Mouse (Mus musculus) stomach, postnatal 0 days (tissue): Measurements from ENCODE around the gene Dmbx1.

Source experiments
- CTCF ChIP-seq: IDR thresholded peaks from 2 replicates; pipeline ENCODE4 v1.5.1; 2016; ENCODE audit warnings: antibody characterized with exemption, low read depth, mild to moderate bottlenecking, moderate library complexity
- EP300 ChIP-seq: optimal IDR thresholded peaks from 2 replicates; pipeline ENCODE3; 2016; ENCODE audit warnings: antibody characterized with exemption

DNA sequence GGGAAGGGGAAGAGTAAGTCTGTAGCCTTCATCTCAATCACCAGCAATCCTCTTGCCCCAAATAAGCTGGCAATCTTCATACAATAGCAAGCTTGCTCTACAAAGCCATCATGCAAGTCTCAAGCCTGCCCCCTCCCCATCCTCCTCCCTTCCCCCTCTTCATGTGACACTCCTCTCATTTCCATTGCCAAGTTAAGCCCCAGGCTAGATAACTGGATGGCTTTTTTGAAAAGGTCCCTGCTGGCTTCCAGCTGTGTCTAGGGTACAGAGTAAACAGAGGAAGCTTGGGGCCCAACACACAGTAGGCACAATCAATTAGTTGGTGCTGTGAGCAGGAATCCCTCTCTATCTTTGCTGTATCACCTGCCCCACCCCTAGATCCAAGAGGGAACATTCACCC, 19.8 kb upstream of the Dmbx1 start:
- no peak for TF ChIP-seq CTCF
- TF ChIP-seq EP300, result no peak
